Mouse (Mus musculus) ES-Bruce4 (cell line): ENCODE measurements at regions not wholly inside any gene's neighbourhood (a gene's known extent, or its start where the extent isn't known, plus 50 kb on each side); places are given as distances from the start of the nearest gene placed in this dataset.

Experiments used
- CTCF ChIP-seq: IDR thresholded peaks from one replicate; pipeline ENCODE4 v1.8.1; 2011; ENCODE audit warnings: low read depth, low read length
- POLR2A ChIP-seq: IDR thresholded peaks from one replicate; pipeline ENCODE4 v1.8.1; 2011; ENCODE audit warnings: low read length; ENCODE audit not compliant: insufficient read depth

- no peak for TF ChIP-seq POLR2A
- TF ChIP-seq CTCF: no peak
These were observed 157.7 kb upstream of the Cadm1 start for GRCm38 (mm10) chr9:47372296-47372695.
